Mouse (Mus musculus): Measurements from ENCODE around the gene Gm1113.
A peak's percentile ranks its signal among the peaks of the same experiment; 100 is the strongest.

Gene Gm1113

DNA sequence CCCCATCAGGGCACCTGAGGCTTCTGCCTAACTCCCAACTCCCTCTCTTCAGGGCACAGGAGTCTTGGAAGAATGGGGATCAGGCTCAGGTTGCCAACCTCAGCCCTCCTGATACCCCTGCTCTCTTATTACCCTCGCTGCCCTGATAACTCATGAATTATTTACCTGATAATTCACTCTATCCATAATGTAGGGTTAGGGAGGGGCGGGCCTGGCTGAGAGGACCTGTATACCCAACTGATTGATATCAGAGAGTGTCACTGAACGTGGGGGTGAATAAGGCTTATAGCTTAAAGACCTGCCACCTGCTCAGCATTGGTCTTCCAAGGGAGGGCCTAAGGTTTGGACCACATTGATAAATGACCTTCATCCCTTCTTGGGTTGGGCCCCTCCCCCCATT is at the start of gene Gm1113:
Gene Gm1113 (minus strand): TSS at position 101 of the 400 bp plus-strand sequence.
- no peak for DNase-seq (ENCODE audit: low spot score)

DNA sequence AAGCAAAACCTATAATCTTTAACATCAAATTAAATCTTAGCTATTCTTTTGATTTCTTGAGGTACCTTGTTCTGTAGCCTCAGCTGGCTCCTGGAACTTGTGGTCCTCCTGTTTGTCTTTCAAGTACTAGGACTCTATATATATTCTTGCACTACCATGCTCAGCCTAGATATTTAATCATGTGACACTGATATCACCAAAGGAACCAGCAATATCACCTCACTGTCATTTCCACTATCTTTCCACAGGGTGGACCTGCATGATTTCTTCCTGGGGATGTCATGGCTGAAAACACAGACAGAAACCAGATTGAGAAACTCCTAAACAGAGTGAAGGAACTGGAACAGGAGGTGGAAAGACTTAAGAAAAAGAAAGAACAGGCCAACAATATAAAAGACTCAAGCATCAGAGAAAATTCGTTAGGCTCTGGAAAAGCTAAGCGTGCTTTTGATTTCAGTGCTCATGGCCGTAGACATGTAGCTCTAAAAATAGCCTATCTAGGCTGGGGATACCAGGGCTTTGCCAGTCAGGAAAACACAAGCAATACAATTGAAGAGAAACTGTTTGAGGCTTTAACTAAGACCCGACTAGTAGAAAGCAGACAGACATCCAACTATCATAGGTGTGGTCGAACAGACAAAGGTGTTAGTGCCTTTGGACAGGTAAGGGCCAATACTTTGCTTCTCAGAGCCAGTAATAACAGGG is 46.6 kb upstream of the Gm1113 start:
- DNase-seq (ENCODE audit: low spot score), result no peak

GRCm38 (mm10) chr9:35561583-35561982 is 43.5 kb upstream of the Gm1113 start:
- no peak for DNase-seq (ENCODE audit: low spot score)

DNA sequence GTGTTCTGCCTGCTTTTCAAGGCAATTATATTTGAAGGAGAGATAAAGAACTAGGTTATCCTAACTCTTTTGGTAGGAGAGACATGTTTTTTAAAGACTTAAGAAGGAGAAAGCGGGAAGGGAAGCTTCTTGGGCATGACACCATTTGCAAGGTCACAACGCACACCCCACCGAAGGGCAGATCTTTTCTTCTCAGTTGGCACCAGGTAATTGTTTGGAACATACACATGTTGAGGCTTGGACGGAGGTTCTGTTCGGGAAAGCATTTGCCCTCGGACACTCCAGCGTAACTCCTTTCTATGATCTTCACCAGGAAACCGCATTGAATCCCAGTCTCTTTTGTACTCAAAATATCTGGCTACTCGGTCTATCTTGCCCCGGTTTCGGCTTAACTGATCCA is 43.0 kb upstream of the Gm1113 start:
- DNase-seq (ENCODE audit: low spot score), result no peak

- peak; percentile 64 for DNase-seq (ENCODE audit: low spot score)
These were observed 41.2 kb upstream of the Gm1113 start for GRCm38 (mm10) chr9:35559009-35559890.

GRCm38 (mm10) chr9:35558257-35559008 is 40.4 kb upstream of the Gm1113 start, which contains the start of the genes Ddx25 and Pus3:
Gene Ddx25, minus strand, starts transcription at chr9:35558528.
Gene Pus3, plus strand, starts transcription at chr9:35558595.
- no peak for DNase-seq (ENCODE audit: low spot score)

DNA sequence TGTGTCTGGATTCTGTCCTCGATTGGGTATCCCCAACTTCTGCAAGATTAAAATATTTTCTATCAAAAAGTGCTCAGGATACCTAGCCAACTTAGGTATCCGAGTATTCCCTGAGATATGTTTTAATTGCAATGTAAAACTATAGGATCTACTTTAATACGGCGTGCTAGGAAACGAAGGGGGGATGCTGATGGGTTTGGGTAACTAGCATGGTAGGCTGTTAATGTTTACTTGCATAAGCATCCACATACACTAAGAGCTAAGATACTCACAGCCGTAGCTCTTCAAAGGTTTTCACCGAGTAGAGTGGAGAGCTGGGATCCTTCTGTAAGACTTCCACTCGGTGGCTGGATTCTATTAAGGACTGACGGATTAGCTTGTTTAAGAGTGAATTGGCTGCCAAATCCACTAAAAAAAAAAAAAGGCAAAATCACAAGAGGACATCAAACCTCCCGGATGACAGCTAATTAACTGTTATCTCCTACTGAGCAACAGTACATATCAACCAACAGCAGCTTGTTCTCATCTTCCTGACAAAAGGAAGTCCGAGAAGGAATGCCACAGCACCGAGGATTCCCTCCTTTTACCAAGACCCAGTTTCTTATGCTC is 38.5 kb upstream of the Gm1113 start:
- DNase-seq (ENCODE audit: low spot score), result no peak

DNA sequence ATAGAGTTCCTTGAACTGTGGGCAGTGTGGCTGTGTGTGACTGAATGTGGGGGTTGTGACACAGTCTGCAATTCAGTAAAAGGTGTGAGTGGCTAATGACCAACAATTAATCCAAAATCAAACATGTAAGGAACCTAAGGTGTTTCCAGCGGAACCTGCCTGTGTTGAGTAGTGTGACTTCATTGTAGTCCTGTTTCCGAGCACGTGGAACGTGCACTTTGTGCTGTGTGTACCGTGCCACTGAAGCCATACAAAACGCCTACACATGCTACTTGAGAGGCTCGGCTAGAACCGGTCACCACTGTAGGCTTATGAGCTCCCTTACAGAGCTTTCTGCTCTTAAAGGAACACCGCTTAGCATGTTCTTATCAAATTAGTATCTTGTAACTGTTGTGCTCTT is 30.4 kb upstream of the Gm1113 start:
- no peak for DNase-seq (ENCODE audit: low spot score)

GRCm38 (mm10) chr9:35546745-35547144 is 28.7 kb upstream of the Gm1113 start:
- DNase-seq (ENCODE audit: low spot score), result no peak

GRCm38 (mm10) chr9:35545704-35546103 is 27.6 kb upstream of the Gm1113 start:
- DNase-seq (ENCODE audit: low spot score), result no peak

GRCm38 (mm10) chr9:35544666-35545065 is 26.6 kb upstream of the Gm1113 start:
- no peak for DNase-seq (ENCODE audit: low spot score)

DNA sequence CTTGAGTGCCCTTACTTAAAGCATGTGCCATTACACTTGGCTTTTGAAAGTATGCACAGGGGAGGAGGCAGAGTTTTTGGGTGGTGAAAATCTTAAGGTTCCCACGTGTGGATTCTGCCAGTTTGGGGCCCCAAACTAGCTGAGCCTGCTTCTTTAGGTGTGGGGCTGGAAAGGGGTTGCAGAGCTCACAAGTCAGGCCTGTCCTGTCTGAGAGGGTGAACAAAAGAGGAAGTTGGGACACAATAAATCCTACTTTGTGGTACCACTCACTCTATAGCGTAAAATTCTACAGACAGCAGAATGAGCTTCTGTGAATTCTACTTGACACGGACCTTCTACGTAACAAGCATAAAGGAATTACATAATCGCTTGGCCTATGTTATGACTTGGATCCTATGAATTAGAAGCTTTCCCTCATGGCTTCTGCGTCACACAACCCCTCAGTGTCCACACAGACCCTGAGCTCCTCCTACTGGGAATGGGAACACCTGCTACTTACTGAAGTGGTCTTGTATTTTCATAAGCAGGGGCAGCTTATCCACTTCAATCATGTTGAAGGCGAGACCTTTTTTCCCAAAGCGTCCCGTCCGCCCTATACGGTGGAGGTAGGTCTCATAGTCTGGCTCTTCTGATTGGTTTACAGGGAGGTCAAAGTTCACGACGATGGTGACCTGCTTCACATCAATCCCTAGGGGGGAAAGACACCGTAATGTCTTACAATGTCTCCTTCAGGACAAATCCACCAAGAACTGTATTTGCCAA is 25.2 kb upstream of the Gm1113 start:
- no peak for DNase-seq (ENCODE audit: low spot score)

DNA sequence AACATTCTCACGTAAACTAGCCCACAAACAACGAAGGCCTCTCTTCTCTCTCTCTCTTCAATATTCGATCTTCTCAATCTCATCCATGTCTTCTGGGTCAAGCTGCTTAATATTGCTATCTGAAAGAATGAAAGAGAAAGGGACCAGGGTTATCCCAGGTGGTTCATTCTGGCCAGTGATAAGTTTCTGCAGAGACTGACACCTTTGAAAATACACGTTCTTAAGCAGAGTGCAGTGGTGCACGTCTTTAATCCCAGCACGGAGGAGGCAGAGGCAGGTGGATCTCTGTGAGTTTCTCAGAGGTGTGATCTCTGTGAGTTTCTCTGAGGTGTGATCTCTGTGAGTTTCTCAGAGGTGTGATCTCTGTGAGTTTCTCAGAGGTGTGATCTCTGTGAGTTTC is 23.9 kb upstream of the Gm1113 start:
- no peak for DNase-seq (ENCODE audit: low spot score)

GRCm38 (mm10) chr9:35541488-35541887 is 23.4 kb upstream of the Gm1113 start:
- peak; percentile 51 for DNase-seq (ENCODE audit: low spot score)

DNA sequence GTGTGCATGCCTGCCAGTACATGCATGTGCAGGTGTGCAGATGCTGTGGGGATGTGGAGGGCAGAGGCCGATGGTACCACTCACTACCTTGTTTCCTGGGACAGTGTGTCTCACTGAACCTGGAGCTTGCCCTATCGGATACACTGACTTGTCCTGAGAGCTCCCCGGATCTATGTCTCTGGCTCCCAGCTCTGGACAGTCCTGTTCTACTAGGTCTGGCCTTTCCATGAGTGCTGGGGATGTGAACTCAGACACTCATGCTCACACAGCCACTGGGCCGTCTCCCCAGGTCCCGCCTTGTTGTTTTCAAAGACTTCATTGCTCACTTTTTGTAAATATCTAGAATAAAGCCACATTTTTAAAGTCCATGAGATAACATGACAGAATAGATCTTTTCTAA is 23.0 kb upstream of the Gm1113 start:
- DNase-seq (ENCODE audit: low spot score), result no peak

DNA sequence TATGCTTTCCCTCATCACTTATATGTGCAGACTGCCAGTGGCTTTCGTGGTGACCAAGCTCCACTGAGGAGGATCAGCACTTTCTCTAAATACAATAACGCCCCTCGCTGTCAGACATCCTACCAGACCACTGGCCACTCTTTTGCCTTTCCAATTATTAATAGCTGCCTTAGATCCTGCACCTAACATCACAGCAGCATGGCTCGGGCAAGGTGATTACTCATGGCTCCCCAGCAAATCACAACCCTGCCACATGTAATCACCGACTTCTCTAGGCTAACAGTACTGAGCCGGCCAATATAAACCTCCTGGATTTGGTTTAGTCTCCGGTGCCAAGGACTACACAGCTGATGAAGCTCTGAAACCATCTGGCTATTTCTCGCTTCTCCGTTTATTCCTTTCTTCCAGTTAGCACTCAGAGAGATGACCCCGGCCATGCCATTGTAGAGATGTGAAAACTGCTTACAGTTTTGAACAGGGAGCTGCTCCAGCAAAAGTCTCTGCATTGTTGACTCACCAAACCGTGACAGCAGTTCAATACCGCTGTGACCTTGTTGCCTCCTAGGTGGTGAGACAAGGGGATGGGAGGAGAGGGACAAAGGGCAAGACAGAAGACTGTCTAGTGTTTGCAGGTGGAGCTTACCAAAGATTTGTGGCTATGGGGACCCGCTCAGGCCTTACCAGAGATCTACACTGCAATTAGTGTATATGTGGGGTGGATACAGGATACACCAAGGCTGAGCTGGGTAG is 21.1 kb upstream of the Gm1113 start:
- no peak for DNase-seq (ENCODE audit: low spot score)

GRCm38 (mm10) chr9:35535876-35536275 is 17.8 kb upstream of the Gm1113 start:
- no peak for DNase-seq (ENCODE audit: low spot score)

DNA sequence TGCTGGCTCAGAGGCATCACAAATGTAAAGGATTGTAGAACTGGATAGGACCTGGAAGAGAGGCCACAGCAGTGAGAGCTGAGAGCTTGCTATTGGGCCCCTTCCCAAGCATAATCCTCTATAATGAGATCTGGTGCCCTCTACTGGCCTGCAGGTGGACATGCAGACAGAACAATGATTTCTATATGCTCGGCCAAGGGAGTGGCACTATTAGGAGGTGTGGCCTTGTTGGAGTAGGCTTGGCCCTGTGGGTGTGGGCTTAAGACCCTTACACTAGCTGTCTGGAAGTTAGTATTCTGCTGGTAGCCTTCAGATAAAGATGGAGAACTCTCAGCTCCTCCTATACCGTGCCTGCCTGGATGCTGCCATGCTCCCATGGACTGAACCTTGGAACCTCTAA is 17.0 kb upstream of the Gm1113 start:
- DNase-seq (ENCODE audit: low spot score), result no peak

- no peak for DNase-seq (ENCODE audit: low spot score)
These were observed 15.2 kb upstream of the Gm1113 start for GRCm38 (mm10) chr9:35533266-35533665.

DNA sequence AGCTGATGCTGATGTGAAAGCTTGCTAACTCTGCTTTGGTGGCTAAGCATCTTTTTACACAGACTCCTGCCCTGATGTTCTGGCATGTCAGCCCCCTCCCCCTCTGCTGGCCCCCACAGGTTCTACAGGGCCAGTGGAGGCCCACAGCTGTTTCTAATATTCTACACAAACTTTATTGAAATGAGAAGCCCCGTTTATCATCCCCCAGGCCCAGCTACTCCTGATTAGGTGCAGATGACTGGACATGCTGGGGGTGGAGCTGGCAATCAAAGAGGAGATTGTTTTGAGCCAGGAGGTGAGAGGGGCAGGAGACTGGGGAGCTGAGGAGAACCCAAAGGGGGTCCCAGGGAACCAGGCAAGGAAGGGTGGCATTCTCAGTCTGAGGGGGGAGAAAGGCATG is 11.7 kb upstream of the Gm1113 start:
- no peak for DNase-seq (ENCODE audit: low spot score)

DNA sequence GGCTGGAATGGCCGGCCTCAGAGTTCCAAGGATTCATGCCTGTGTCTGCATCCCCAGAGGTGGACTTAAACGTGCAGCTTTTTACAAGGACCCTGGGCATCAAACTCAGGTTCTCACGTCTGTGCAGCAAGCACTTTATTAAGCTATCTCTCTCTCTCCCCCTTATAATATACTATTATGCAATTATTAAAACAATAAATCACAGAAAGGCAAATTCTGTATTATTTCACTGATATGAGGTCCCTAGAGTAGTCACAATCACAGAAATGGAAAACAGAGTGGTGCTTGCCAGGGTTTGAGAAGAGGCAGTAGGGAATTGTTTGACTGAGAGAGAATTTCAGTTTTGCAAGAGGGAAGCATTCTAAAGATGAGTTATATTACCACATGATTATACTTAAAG is 11.1 kb upstream of the Gm1113 start:
- no peak for DNase-seq (ENCODE audit: low spot score)
